12 mouse cellular contexts compared by ENCODE assay signal in the genomic region with DNA sequence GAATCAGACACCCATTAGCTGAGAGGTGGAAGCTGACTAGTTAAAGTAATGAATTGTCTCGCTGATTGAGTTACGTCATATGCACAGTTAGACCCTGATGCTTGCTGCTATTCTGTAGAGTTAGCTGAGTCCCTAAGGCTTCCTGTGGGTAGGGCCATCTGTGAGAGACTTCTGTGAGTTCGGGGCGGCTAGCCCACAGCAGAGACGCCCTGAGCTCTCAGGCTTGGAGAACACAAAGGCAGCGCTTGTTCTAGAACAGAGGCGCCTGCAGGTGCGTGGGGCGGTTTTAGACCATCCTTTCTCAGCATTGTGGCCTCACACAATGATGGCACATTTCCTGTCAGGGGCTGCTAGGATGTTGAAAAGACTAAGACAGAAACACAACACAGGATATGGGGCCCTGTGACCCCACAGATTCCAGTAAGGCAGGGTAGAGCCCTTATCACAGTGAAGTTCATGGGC.
DNase-seq lines count a peak whose midpoint lies in the region; ATAC-seq and TF ChIP-seq lines count a peak whose summit lies in the region.
"Had no signal": no experiment of that assay in that cellular context is flagged by ENCODE, and none has a peak within 500 bp of the region (broad histone marks: within the 10 kb centered on the region; RNA-seq: fewer than 3 reads in every experiment).

No protein-coding gene starts in this region.

- H3K4me3 ChIP-seq in heart, postnatal 0 days (ENCODE audit: low read depth, low read length) = no peak overlapping the region
- no peak overlapping the region for H3K4me3 ChIP-seq in spleen, adult 2 months (ENCODE audit: extremely low read depth, insufficient read depth, insufficient read length)
- no peak overlapping the region for H3K4me3 ChIP-seq in kidney, embryonic 15.5 days (replicated peaks)
- H3K4me3 ChIP-seq: embryonic facial prominence, embryonic 13.5 days had no signal

- no peaks in the 10 kb centered on the region for H3K9me3 ChIP-seq in heart, postnatal 0 days (replicated peaks; ENCODE audit: control insufficient read depth, low read length)
- no peaks in the 10 kb centered on the region for H3K9me3 ChIP-seq in kidney, embryonic 15.5 days (replicated peaks)
- H3K9me3 ChIP-seq: embryonic facial prominence, embryonic 13.5 days had no signal

- no peak for TF ChIP-seq POLR2A in spleen, adult 2 months (IDR thresholded peaks at IDR 0.05; ENCODE audit: low read depth, low read length)

- intact Hi-C loops in heart, postnatal 25 days (cut with DNase I) = no loop called here

- H3K4me2 ChIP-seq in heart, postnatal 0 days (ENCODE audit: low read depth, low read length) = no peak overlapping the region
- no peak overlapping the region for H3K4me2 ChIP-seq in kidney, embryonic 15.5 days
- H3K4me2 ChIP-seq: embryonic facial prominence, embryonic 13.5 days had no signal

- 58% methylated on average over 9 of the region's 9 CpGs for WGBS in heart, postnatal 0 days
- WGBS in spleen, adult 2 months = 13% methylated on average over 9 of the region's 9 CpGs
- 76% methylated on average over 9 of the region's 9 CpGs for WGBS in kidney, embryonic 15.5 days

- TF ChIP-seq CTCF in heart, postnatal 0 days (IDR thresholded peaks at IDR 0.05; ENCODE audit: low read depth) = no peak
- no peak for TF ChIP-seq CTCF in spleen, adult 2 months (IDR thresholded peaks at IDR 0.05; ENCODE audit: extremely low read depth, insufficient read depth, insufficient read length, insufficient replicate concordance)

- DNase-seq in heart, postnatal 0 days (ENCODE audit: low spot score) = no peak
- no peak for DNase-seq in heart, postnatal 25 days (ENCODE audit: low spot score)
- DNase-seq in CD8-positive naive resting alpha-beta T cell, adult 2 months (ENCODE audit: low read depth in 2 of 2, low spot score in 2 of 2) = peak; percentile 82 to 86
- DNase-seq in spleen, adult 2 months (ENCODE audit: low read depth in 1 of 2, low spot score in 2 of 2) = peak; percentile 59 to 67
- no peak for DNase-seq in adipocyte (ENCODE audit: low spot score)
- DNase-seq in embryo, embryonic 10 days (ENCODE audit: low spot score) = no peak
- DNase-seq: kidney, postnatal 14 days had no signal

- no peak for TF ChIP-seq EP300 in heart, postnatal 0 days (IDR thresholded peaks at IDR 0.05; ENCODE audit: low read depth)

- H3K27me3 ChIP-seq in heart, postnatal 0 days (ENCODE audit: control insufficient read depth, insufficient read depth, low read length) = no peaks in the 10 kb centered on the region
- no peaks in the 10 kb centered on the region for H3K27me3 ChIP-seq in spleen, adult 2 months (ENCODE audit: control insufficient read depth, insufficient read depth, low read length)
- H3K27me3 ChIP-seq in kidney, embryonic 15.5 days = no peaks in the 10 kb centered on the region
- H3K27me3 ChIP-seq: embryonic facial prominence, embryonic 13.5 days had no signal

- no peaks in the 10 kb centered on the region; the same call in 1 of the 2 replicates for H3K36me3 ChIP-seq in heart, postnatal 0 days (replicated peaks; ENCODE audit: control insufficient read depth, insufficient read depth, low read length)
- no peaks in the 10 kb centered on the region for H3K36me3 ChIP-seq in spleen, adult 2 months (ENCODE audit: control insufficient read depth, insufficient read depth, low read length)
- H3K36me3 ChIP-seq in kidney, embryonic 15.5 days = no peaks in the 10 kb centered on the region
- H3K36me3 ChIP-seq: embryonic facial prominence, embryonic 13.5 days had no signal

- no peak overlapping the region for H3K9ac ChIP-seq in heart, postnatal 0 days (replicated peaks; ENCODE audit: low read depth, low read length)
- no peak overlapping the region for H3K9ac ChIP-seq in kidney, embryonic 15.5 days
- H3K9ac ChIP-seq: embryonic facial prominence, embryonic 13.5 days; liver, embryonic 14.5 days had no signal

- peak overlapping the region; percentile 60 for H3K27ac ChIP-seq in heart, postnatal 0 days (ENCODE audit: low read depth)
- peak overlapping the region; percentile 87 for H3K27ac ChIP-seq in spleen, adult 2 months (ENCODE audit: insufficient read depth, low read length)
- no peak overlapping the region for H3K27ac ChIP-seq in kidney, embryonic 15.5 days
- H3K27ac ChIP-seq: embryonic facial prominence, embryonic 13.5 days; liver, embryonic 14.5 days; stomach, postnatal 0 days had no signal

- 0 out of 2 replicates have a peak, but pooled peaks have one; percentile 13 for ATAC-seq in heart, postnatal 0 days (ENCODE audit: insufficient read depth, low read depth)
- peak; percentile 67 for ATAC-seq in inflammation-experienced regulatory T-cells, adult 6 months
- ATAC-seq in kidney, embryonic 15.5 days (replicated peaks; ENCODE audit: low FRiP score) = no peak

- peaks cover 12% of the 10 kb centered on the region for H3K4me1 ChIP-seq in heart, postnatal 0 days (ENCODE audit: control insufficient read depth, insufficient read depth)
- peaks cover 47% of the 10 kb centered on the region for H3K4me1 ChIP-seq in spleen, adult 2 months (ENCODE audit: control insufficient read depth, insufficient read depth, insufficient read length)
- H3K4me1 ChIP-seq in kidney, embryonic 15.5 days = peaks cover 36% of the 10 kb centered on the region

Comparison
In these comparisons a context has a peak if more than half of its experiments do, and no peak if none do; other contexts are left out.
1. DNase-seq: peak in CD8-positive naive resting alpha-beta T cell, adult 2 months (2 of 2) and spleen, adult 2 months (2 of 2); none in heart, postnatal 0 days (single experiment), heart, postnatal 25 days (single experiment), adipocyte (single experiment) and embryo, embryonic 10 days (single experiment).